Mouse (Mus musculus): Measurements from ENCODE around the gene 4930518I15Rik. TPM values are rescaled to one million over a fixed set of nuclear protein-coding genes. Genes with fewer than 3 reads are reported as not detected.

4930518I15Rik gene
- polyA plus RNA-seq, 1 experiment from 2014 or later = 2.6 TPM

DNA sequence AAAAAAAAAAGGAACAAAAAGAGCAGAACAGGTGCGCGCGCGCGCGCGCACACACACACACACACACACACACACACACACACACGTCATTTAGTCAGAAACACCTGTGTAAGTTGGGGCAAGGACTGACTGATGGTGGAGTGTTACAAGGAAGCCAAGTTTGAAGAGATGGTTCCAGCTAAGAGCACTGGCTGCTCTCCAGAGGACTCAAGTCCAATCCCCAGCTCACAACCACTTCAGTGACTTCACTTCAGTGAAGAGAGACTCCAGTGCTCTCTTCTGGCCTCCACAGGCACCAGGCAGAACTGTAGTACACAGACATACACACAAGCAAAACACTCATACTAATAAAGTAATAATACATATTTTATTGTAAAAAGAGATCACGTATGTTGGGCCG, 47.0 kb downstream of the 4930518I15Rik start:
- Histone ChIP-seq H3K36me3 (ENCODE audit: insufficient read depth, low read length) (no peaks in the 10 kb centered on the region), H3K9me3 (replicated peaks; ENCODE audit: low read length) (no peaks in the 10 kb centered on the region), H3K4me1 (replicated peaks; ENCODE audit: insufficient read depth, low read length) (peaks cover 18% of the 10 kb centered on the region; the same call in 1 of the 2 replicates), H3K27ac (no peak overlapping the region), H3K4me3 (replicated peaks; ENCODE audit: low read depth, low read length) (no peak overlapping the region), H3K9ac (ENCODE audit: low read depth, low read length) (no peak overlapping the region), H3K27me3 (ENCODE audit: insufficient read depth, low read length) (no peaks in the 10 kb centered on the region), H3K4me2 (ENCODE audit: low read length) (no peak overlapping the region)
- DNase-seq (ENCODE audit: low spot score) (no peak), ATAC-seq (replicated peaks; ENCODE audit: low FRiP score, low read depth) (no peak)
- 95% methylated on average over 10 of the region's 10 CpGs for WGBS
- peak; percentile 15; the same call in 1 of the 2 replicates for TF ChIP-seq CTCF (IDR thresholded peaks at IDR 0.05; ENCODE audit: low read depth)

DNA sequence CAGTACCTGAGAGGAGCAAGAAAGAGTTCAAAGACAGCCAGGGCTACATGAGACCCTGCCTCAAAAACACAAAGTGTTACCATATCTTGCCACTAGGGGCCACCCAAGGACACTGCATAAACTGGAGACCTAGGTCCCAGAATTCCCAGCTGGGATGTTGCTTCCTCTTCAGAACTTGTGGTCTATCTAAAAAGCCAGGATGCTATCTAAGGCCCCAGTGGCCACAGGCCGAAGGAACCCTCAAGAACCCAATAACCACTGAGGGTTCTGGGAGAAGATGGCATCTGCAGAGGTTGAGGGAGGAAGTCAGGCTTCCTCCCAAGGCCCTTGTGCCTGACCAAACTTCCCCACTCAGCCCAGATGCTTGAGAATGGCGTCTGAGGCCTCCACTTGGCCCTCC, 48.2 kb downstream of the 4930518I15Rik start:
- peak; percentile 94 for TF ChIP-seq CTCF (IDR thresholded peaks at IDR 0.05; ENCODE audit: low read depth)
- Histone ChIP-seq H3K9me3 (replicated peaks; ENCODE audit: low read length) (no peaks in the 10 kb centered on the region), H3K9ac (ENCODE audit: low read depth, low read length) (no peak overlapping the region), H3K27me3 (ENCODE audit: insufficient read depth, low read length) (no peaks in the 10 kb centered on the region), H3K27ac (no peak overlapping the region), H3K36me3 (ENCODE audit: insufficient read depth, low read length) (no peaks in the 10 kb centered on the region), H3K4me3 (replicated peaks; ENCODE audit: low read depth, low read length) (no peak overlapping the region), H3K4me2 (ENCODE audit: low read length) (no peak overlapping the region), H3K4me1 (replicated peaks; ENCODE audit: insufficient read depth, low read length) (peaks cover 14% of the 10 kb centered on the region; the same call in 1 of the 2 replicates)
- DNase-seq (ENCODE audit: low spot score) = peak; percentile 92
- WGBS = 34% methylated on average over 2 of the region's 2 CpGs
- peak; percentile 43; the same call in 1 of the 2 replicates for ATAC-seq (replicated peaks; ENCODE audit: low FRiP score, low read depth)

DNA sequence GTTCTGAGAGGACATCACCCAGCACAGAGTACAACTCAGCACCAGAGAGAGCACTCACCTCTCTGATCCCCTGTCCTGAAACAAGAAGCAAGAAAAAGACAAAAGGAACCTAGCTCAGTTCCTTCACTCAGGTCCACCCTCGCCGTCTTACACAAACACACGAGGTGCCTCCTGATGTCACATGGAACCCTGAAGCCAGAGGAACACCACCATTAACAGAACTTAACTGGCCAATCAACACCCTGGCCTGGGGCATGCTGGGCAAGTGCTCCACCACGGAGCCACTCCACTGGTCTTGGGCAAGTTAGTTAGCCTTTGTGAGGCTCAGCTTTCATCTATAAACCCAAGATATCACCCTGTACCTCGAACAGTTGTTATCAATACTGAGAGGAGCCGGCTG, 50.9 kb downstream of the 4930518I15Rik start:
- WGBS = 65% methylated on average over 6 of the region's 6 CpGs
- Histone ChIP-seq H3K4me1 (replicated peaks; ENCODE audit: insufficient read depth, low read length) (no peaks in the 10 kb centered on the region), H3K9me3 (replicated peaks; ENCODE audit: low read length) (no peaks in the 10 kb centered on the region), H3K4me2 (ENCODE audit: low read length) (no peak overlapping the region), H3K4me3 (replicated peaks; ENCODE audit: low read depth, low read length) (no peak overlapping the region), H3K27ac (no peak overlapping the region), H3K36me3 (ENCODE audit: insufficient read depth, low read length) (no peaks in the 10 kb centered on the region), H3K27me3 (ENCODE audit: insufficient read depth, low read length) (no peaks in the 10 kb centered on the region), H3K9ac (ENCODE audit: low read depth, low read length) (no peak overlapping the region)
- DNase-seq (ENCODE audit: low spot score) (no peak), ATAC-seq (replicated peaks; ENCODE audit: low FRiP score, low read depth) (no peak)
- no peak for TF ChIP-seq CTCF (IDR thresholded peaks at IDR 0.05; ENCODE audit: low read depth)

Other genes starting within 250 kb of the 4930518I15Rik start
- 61.1 and 65.6 TPM in 2 replicates for gene Dlgap4, start 244.2 kb downstream of the 4930518I15Rik start, polyA plus RNA-seq (2015; fragmentation: Nextera tagmentation; extraction: Ambion mirVana)
- 449 and 494 TPM in 2 replicates for gene Myl9, start 82.5 kb downstream of the 4930518I15Rik start, polyA plus RNA-seq (2015; fragmentation: Nextera tagmentation; extraction: Ambion mirVana)
- gene Tgif2, start 17.9 kb downstream of the 4930518I15Rik start, polyA plus RNA-seq (2015; fragmentation: Nextera tagmentation; extraction: Ambion mirVana) = 38.2 and 40.6 TPM in 2 replicates
- gene Rab5if, start 5.2 kb upstream of the 4930518I15Rik start, polyA plus RNA-seq (2015; fragmentation: Nextera tagmentation; extraction: Ambion mirVana) = 227 and 252 TPM in 2 replicates
- gene Sla2, start 29.2 kb upstream of the 4930518I15Rik start, polyA plus RNA-seq (2015; fragmentation: Nextera tagmentation; extraction: Ambion mirVana) = 0.18 and 0.32 TPM in 2 replicates
- gene Ndrg3, start 134.1 kb upstream of the 4930518I15Rik start, polyA plus RNA-seq (2015; fragmentation: Nextera tagmentation; extraction: Ambion mirVana) = 45.8 and 48.4 TPM in 2 replicates
- 20.4 and 23.2 TPM in 2 replicates for gene Dsn1, start 149.2 kb upstream of the 4930518I15Rik start, polyA plus RNA-seq (2015; fragmentation: Nextera tagmentation; extraction: Ambion mirVana)
- gene Soga1, start 221.3 kb upstream of the 4930518I15Rik start, polyA plus RNA-seq (2015; fragmentation: Nextera tagmentation; extraction: Ambion mirVana) = 1.3 and 1.8 TPM in 2 replicates
- 2.2 and 2.5 TPM in 2 replicates for gene Tldc2, start 229.1 kb upstream of the 4930518I15Rik start, polyA plus RNA-seq (2015; fragmentation: Nextera tagmentation; extraction: Ambion mirVana)

Measured in kidney, postnatal 0 days (tissue).